Mouse (Mus musculus): ENCODE measurements around the gene Mug2. TPM values are rescaled to one million over a fixed set of nuclear protein-coding genes. Genes with fewer than 3 reads are reported as not detected.
"Not testable (repeated sequence)": the region's sequence is repeated elsewhere in the genome, so short reads cannot be mapped to it uniquely, and the experiment has no call there.

Gene Mug2
- polyA plus RNA-seq (2015; fragmentation: Nextera tagmentation; extraction: Ambion mirVana): not detected in 2 replicates

- H3K4me3 ChIP-seq (ENCODE audit: low read depth, low read length); H3K4me2 ChIP-seq (ENCODE audit: low read depth, low read length); H3K4me1 ChIP-seq (ENCODE audit: control insufficient read depth, low read depth, low read length); H3K9me3 ChIP-seq (replicated peaks; ENCODE audit: control insufficient read depth, low read length); H3K9ac ChIP-seq (ENCODE audit: low read depth, low read length); H3K36me3 ChIP-seq (ENCODE audit: control insufficient read depth, insufficient read depth); H3K27ac ChIP-seq (ENCODE audit: low read length); ATAC-seq (ENCODE audit: low read depth); H3K27me3 ChIP-seq (ENCODE audit: control insufficient read depth, insufficient read depth, low read depth, low read length): not testable (repeated sequence)
- no CpG with 5 or more reads among the region's 3 CpGs for WGBS (ENCODE audit: insufficient replicate concordance)
These were observed at the start of gene Mug2 for GRCm38 (mm10) chr6:122006461-122006860. Gene Mug2 (plus strand): TSS chr6:122006761.

GRCm38 (mm10) chr6:121957803-121958349, 48.7 kb upstream of the Mug2 start:
- H3K9ac ChIP-seq (ENCODE audit: low read depth, low read length); ATAC-seq (ENCODE audit: low read depth); H3K4me1 ChIP-seq (ENCODE audit: control insufficient read depth, low read depth, low read length); H3K4me3 ChIP-seq (ENCODE audit: low read depth, low read length); H3K4me2 ChIP-seq (ENCODE audit: low read depth, low read length); H3K9me3 ChIP-seq (replicated peaks; ENCODE audit: control insufficient read depth, low read length); H3K27ac ChIP-seq (ENCODE audit: low read length); H3K27me3 ChIP-seq (ENCODE audit: control insufficient read depth, insufficient read depth, low read depth, low read length); H3K36me3 ChIP-seq (ENCODE audit: control insufficient read depth, insufficient read depth): not testable (repeated sequence)
- 72% methylated on average over 16 of the region's 16 CpGs for WGBS (ENCODE audit: insufficient replicate concordance)

GRCm38 (mm10) chr6:121975701-121976100, 30.9 kb upstream of the Mug2 start:
- H3K9me3 ChIP-seq (replicated peaks; ENCODE audit: control insufficient read depth, low read length): no peaks in the 10 kb centered on the region; the same call in 1 of the 2 replicates

GRCm38 (mm10) chr6:122100904-122101303, 94.3 kb downstream of the Mug2 start:
- Histone ChIP-seq H3K27ac (ENCODE audit: low read length) (no peak overlapping the region), H3K4me2 (ENCODE audit: low read depth, low read length) (no peak overlapping the region), H3K9me3 (replicated peaks; ENCODE audit: control insufficient read depth, low read length) (no peaks in the 10 kb centered on the region), H3K9ac (ENCODE audit: low read depth, low read length) (no peak overlapping the region), H3K4me3 (ENCODE audit: low read depth, low read length) (no peak overlapping the region), H3K4me1 (ENCODE audit: control insufficient read depth, low read depth, low read length) (no peaks in the 10 kb centered on the region), H3K36me3 (ENCODE audit: control insufficient read depth, insufficient read depth) (no peaks in the 10 kb centered on the region), H3K27me3 (ENCODE audit: control insufficient read depth, insufficient read depth, low read depth, low read length) (no peaks in the 10 kb centered on the region)
- no peak for ATAC-seq (ENCODE audit: low read depth)
- 57% methylated on average over 4 of the region's 4 CpGs for WGBS (ENCODE audit: insufficient replicate concordance)

More at GRCm38 (mm10) chr6:121975701-121976100, 30.9 kb upstream of the Mug2 start:
- ATAC-seq (ENCODE audit: low read depth): no peak
- no peak overlapping the region for H3K27ac ChIP-seq (ENCODE audit: low read length)
- H3K27me3 ChIP-seq (ENCODE audit: control insufficient read depth, insufficient read depth, low read depth, low read length): no peaks in the 10 kb centered on the region
- H3K4me2 ChIP-seq (ENCODE audit: low read depth, low read length): no peak overlapping the region
- no peaks in the 10 kb centered on the region for H3K4me1 ChIP-seq (ENCODE audit: control insufficient read depth, low read depth, low read length)
- no peak overlapping the region for H3K4me3 ChIP-seq (ENCODE audit: low read depth, low read length)
- 58% methylated on average over 7 of the region's 7 CpGs for WGBS (ENCODE audit: insufficient replicate concordance)
- H3K9ac ChIP-seq (ENCODE audit: low read depth, low read length): no peak overlapping the region
- H3K36me3 ChIP-seq (ENCODE audit: control insufficient read depth, insufficient read depth): no peaks in the 10 kb centered on the region

GRCm38 (mm10) chr6:122101671-122102070, 95.1 kb downstream of the Mug2 start:
- Histone ChIP-seq H3K27me3 (ENCODE audit: control insufficient read depth, insufficient read depth, low read depth, low read length) (no peaks in the 10 kb centered on the region), H3K4me3 (ENCODE audit: low read depth, low read length) (no peak overlapping the region), H3K4me1 (ENCODE audit: control insufficient read depth, low read depth, low read length) (no peaks in the 10 kb centered on the region), H3K36me3 (ENCODE audit: control insufficient read depth, insufficient read depth) (no peaks in the 10 kb centered on the region), H3K4me2 (ENCODE audit: low read depth, low read length) (no peak overlapping the region), H3K9ac (ENCODE audit: low read depth, low read length) (no peak overlapping the region), H3K27ac (ENCODE audit: low read length) (no peak overlapping the region), H3K9me3 (replicated peaks; ENCODE audit: control insufficient read depth, low read length) (no peaks in the 10 kb centered on the region)
- no peak for ATAC-seq (ENCODE audit: low read depth)
- 40% methylated on average over 1 of the region's 1 CpGs for WGBS (ENCODE audit: insufficient replicate concordance)

GRCm38 (mm10) chr6:122116963-122117362, 110.4 kb downstream of the Mug2 start:
- Histone ChIP-seq H3K4me1 (ENCODE audit: control insufficient read depth, low read depth, low read length) (no peaks in the 10 kb centered on the region), H3K27me3 (ENCODE audit: control insufficient read depth, insufficient read depth, low read depth, low read length) (no peaks in the 10 kb centered on the region), H3K4me3 (ENCODE audit: low read depth, low read length) (no peak overlapping the region), H3K9ac (ENCODE audit: low read depth, low read length) (no peak overlapping the region), H3K27ac (ENCODE audit: low read length) (no peak overlapping the region), H3K9me3 (replicated peaks; ENCODE audit: control insufficient read depth, low read length) (peaks cover 2% of the 10 kb centered on the region; the same call in 1 of the 2 replicates), H3K4me2 (ENCODE audit: low read depth, low read length) (no peak overlapping the region), H3K36me3 (ENCODE audit: control insufficient read depth, insufficient read depth) (no peaks in the 10 kb centered on the region)
- no peak for ATAC-seq (ENCODE audit: low read depth)
- 75% methylated on average over 24 of the region's 24 CpGs for WGBS (ENCODE audit: insufficient replicate concordance)

- no peak overlapping the region for H3K4me3 ChIP-seq (ENCODE audit: low read depth, low read length)
- no peak for ATAC-seq (ENCODE audit: low read depth)
- no peaks in the 10 kb centered on the region for H3K4me1 ChIP-seq (ENCODE audit: control insufficient read depth, low read depth, low read length)
- no peak overlapping the region for H3K9ac ChIP-seq (ENCODE audit: low read depth, low read length)
- H3K4me2 ChIP-seq (ENCODE audit: low read depth, low read length): no peak overlapping the region
- H3K9me3 ChIP-seq (replicated peaks; ENCODE audit: control insufficient read depth, low read length): no peaks in the 10 kb centered on the region
- no peaks in the 10 kb centered on the region for H3K27me3 ChIP-seq (ENCODE audit: control insufficient read depth, insufficient read depth, low read depth, low read length)
- no peak overlapping the region for H3K27ac ChIP-seq (ENCODE audit: low read length)
- WGBS (ENCODE audit: insufficient replicate concordance): 28% methylated on average over 2 of the region's 2 CpGs
- no peaks in the 10 kb centered on the region for H3K36me3 ChIP-seq (ENCODE audit: control insufficient read depth, insufficient read depth)
These were observed 123.0 kb downstream of the Mug2 start for GRCm38 (mm10) chr6:122129521-122129920.

Other genes starting within 250 kb of the Mug2 start
- gene Mug1, start 168.2 kb upstream of the Mug2 start, polyA plus RNA-seq (2015; fragmentation: Nextera tagmentation; extraction: Ambion mirVana): not detected in 2 replicates